ENCODE assay signal across 8 mouse cellular contexts in genomic region chr6:36809747-36810285, GRCm38 (mm10). TPM values are rescaled to one million over a fixed set of nuclear protein-coding genes. Genes with fewer than 3 reads are reported as not detected.
DNase-seq lines count a peak whose midpoint lies in the region; ATAC-seq and TF ChIP-seq lines count a peak whose summit lies in the region.

Gene Ptn, minus strand, starts transcription at chr6:36810220.

- H3K9ac ChIP-seq in ES-E14 (ENCODE audit: insufficient read depth, low read depth, low read length, poor library complexity, severe bottlenecking) = no peak within 1 kb of the TSS
- H3K9ac ChIP-seq in heart, embryonic 13.5 days = peak within 1 kb of the TSS; percentile 89

- H3K4me2 ChIP-seq in heart, embryonic 13.5 days = peak within 1 kb of the TSS; percentile 82

- no peaks in the 10 kb centered on the region for H3K36me3 ChIP-seq in ES-E14 (ENCODE audit: control insufficient read depth, insufficient read depth, low read length, poor library complexity, severe bottlenecking)
- peaks cover 10% of the 10 kb centered on the region for H3K36me3 ChIP-seq in heart, embryonic 13.5 days
- H3K36me3 ChIP-seq in midbrain, embryonic 10.5 days = peaks cover 21% of the 10 kb centered on the region

- H3K27ac ChIP-seq in ES-E14 (ENCODE audit: insufficient read depth, low read depth, low read length, poor library complexity, severe bottlenecking) = no peak within 1 kb of the TSS
- peak within 1 kb of the TSS; percentile 89 for H3K27ac ChIP-seq in heart, embryonic 13.5 days (replicated peaks)
- peak within 1 kb of the TSS; percentile 89 for H3K27ac ChIP-seq in midbrain, embryonic 10.5 days (replicated peaks)

- no peaks in the 10 kb centered on the region for H3K9me3 ChIP-seq in ES-E14 (ENCODE audit: control insufficient read depth, insufficient read depth, low read depth, low read length)
- no peaks in the 10 kb centered on the region for H3K9me3 ChIP-seq in heart, embryonic 13.5 days
- no peaks in the 10 kb centered on the region for H3K9me3 ChIP-seq in midbrain, embryonic 10.5 days (replicated peaks)

- DNase-seq in ES-E14 (ENCODE audit: low read depth, low spot score) = peak; percentile 27
- peak; percentile 68 for DNase-seq in adrenal gland, adult 2 months
- DNase-seq in embryo, embryonic 9.5 days (ENCODE audit: extremely low spot score) = peak; percentile 81
- peak; percentile 54 to 69 for DNase-seq in layer of hippocampus, postnatal 10 days (ENCODE audit: low spot score in 2 of 2)
- peak; percentile 73 for DNase-seq in midbrain, embryonic 10.5 days (ENCODE audit: low spot score)
- peak; percentile 87 for DNase-seq in telencephalon, adult 2 months (ENCODE audit: low read depth, low spot score)

- H3K27me3 ChIP-seq in heart, embryonic 13.5 days (replicated peaks) = no peaks in the 10 kb centered on the region
- peaks cover 50% of the 10 kb centered on the region for H3K27me3 ChIP-seq in midbrain, embryonic 10.5 days (ENCODE audit: low read depth, poor library complexity, severe bottlenecking)

- WGBS in heart, embryonic 13.5 days = under 1% methylated on average over 15 of the region's 15 CpGs
- under 1% methylated on average over 15 of the region's 15 CpGs for WGBS in midbrain, embryonic 10.5 days

- H3K4me3 ChIP-seq in ES-E14 (ENCODE audit: insufficient read depth in 1 of 2, low read depth in 1 of 2, low read length in 2 of 2, poor library complexity in 1 of 2, severe bottlenecking in 1 of 2) = peak within 1 kb of the TSS; percentile 47 to 51
- H3K4me3 ChIP-seq in heart, embryonic 13.5 days = peak within 1 kb of the TSS; percentile 74
- H3K4me3 ChIP-seq in midbrain, embryonic 10.5 days = peak within 1 kb of the TSS; percentile 72

- peaks cover 0 to 3% of the 10 kb centered on the region in 2 experiments; a peak in 1 of 4 replicates for H3K4me1 ChIP-seq in ES-E14 (ENCODE audit: control insufficient read depth in 2 of 2, insufficient read depth in 2 of 2, low read length in 2 of 2, poor library complexity in 1 of 2)
- H3K4me1 ChIP-seq in heart, embryonic 13.5 days = peaks cover 24% of the 10 kb centered on the region
- peaks cover 41% of the 10 kb centered on the region for H3K4me1 ChIP-seq in midbrain, embryonic 10.5 days

- in situ Hi-C loops in ES-E14 (cut with MboI; ENCODE audit: low sequenced_read_pairs in 2 of 2, unreplicated experiment in 2 of 2) = no loop called here

- ATAC-seq in heart, embryonic 13.5 days (ENCODE audit: extremely low read depth, insufficient number of reproducible peaks, low FRiP score, low TSS enrichment) = peak; percentile 19; the same call in 1 of the 2 replicates
- no peak for ATAC-seq in CD4-positive, CD25-positive, alpha-beta regulatory T cell, adult 4 months

TF ChIP-seq in ES-E14, 5 proteins besides CTCF, POLR2A, EP300 and RAD21:
- TF ChIP-seq ZC3H11A (IDR thresholded peaks at IDR 0.05; ENCODE audit: borderline replicate concordance, low read depth, low read length) (no peak), CHD2 (IDR thresholded peaks at IDR 0.05; ENCODE audit: low read depth, low read length) (no peak), ZNF384 (IDR thresholded peaks at IDR 0.05; ENCODE audit: low read depth, low read length) (no peak), HCFC1 (IDR thresholded peaks at IDR 0.05; ENCODE audit: borderline replicate concordance, insufficient read depth, low read length) (no peak), MAFK (IDR thresholded peaks at IDR 0.05; ENCODE audit: insufficient read depth, low read depth, low read length) (0 out of 2 replicates have a peak, but pooled peaks have one; percentile 32)

RNA-seq across cellular contexts. Expression of gene Ptn, which starts in this region (rescaled TPM):
- total RNA-seq in ES-E14 (2012; rRNA removed) = 2.2 and 3.9 TPM in 2 replicates
- total RNA-seq in adrenal gland, adult 2 months (2021) = 10 to 100 TPM; 80.1 to 85.0 TPM
- polyA plus RNA-seq in adrenal gland, adult 2 months (2012; rRNA removed) = 6.1 and 7.0 TPM in 2 replicates
- polyA plus RNA-seq in heart, embryonic 13.5 days (2015; fragmentation: Nextera tagmentation; extraction: Ambion mirVana) = 328 and 358 TPM in 2 replicates
- total RNA-seq in layer of hippocampus, postnatal 10 days (2021) = 100 to 1,000 TPM; 592 to 633 TPM
- 154 and 174 TPM in 2 replicates for polyA plus RNA-seq in midbrain, embryonic 10.5 days (2016; fragmentation: Nextera tagmentation; extraction: Ambion mirVana)
- polyA plus RNA-seq in CD4-positive, CD25-positive, alpha-beta regulatory T cell, adult 4 months (2017; shearing (Covaris generic)) = not detected

Comparison
In these comparisons a context has a peak if more than half of its experiments do, and no peak if none do; other contexts are left out.
1. RNA of gene Ptn (total RNA-seq): 592 to 633 TPM in layer of hippocampus, postnatal 10 days and 80.1 to 85.0 TPM in adrenal gland, adult 2 months; 2.2 to 3.9 TPM in ES-E14; every median in the first group is over 10 times any median in the second.
2. RNA of gene Ptn (total RNA-seq): 592 to 633 TPM in layer of hippocampus, postnatal 10 days; 80.1 to 85.0 TPM in adrenal gland, adult 2 months; every median in the first group is over 4 times any median in the second.
3. RNA of gene Ptn (polyA plus RNA-seq): 328 to 358 TPM in heart, embryonic 13.5 days and 154 to 174 TPM in midbrain, embryonic 10.5 days; 6.1 to 7.0 TPM in adrenal gland, adult 2 months and not detected in CD4-positive, CD25-positive, alpha-beta regulatory T cell, adult 4 months; every median in the first group is over 10 times any median in the second.
4. DNase-seq: peak in every context shown above with its lines; median percentile 87 in telencephalon, adult 2 months; 81 in embryo, embryonic 9.5 days; 73 in midbrain, embryonic 10.5 days; 68 in adrenal gland, adult 2 months; 62 in layer of hippocampus, postnatal 10 days; 27 in ES-E14.
5. Peak in every context shown above with its lines, with median percentiles within 50 percentile points of each other: H3K4me3 ChIP-seq.